ENCODE assay signal across 9 mouse cellular contexts in genomic region chr10:79638486-79639204, GRCm38 (mm10). TPM values are rescaled to one million over a fixed set of nuclear protein-coding genes. Genes with fewer than 3 reads are reported as not detected.
DNase-seq lines count a peak whose midpoint lies in the region; ATAC-seq lines count a peak whose summit lies in the region.
"Had no signal": no experiment of that assay in that cellular context is flagged by ENCODE, and none has a peak within 500 bp of the region (broad histone marks: within the 10 kb centered on the region; RNA-seq: fewer than 3 reads in every experiment).

No protein-coding gene starts in this region.

- no peak overlapping the region for H3K9ac ChIP-seq in forebrain, embryonic 11.5 days (ENCODE audit: low read length)

- peak overlapping the region; percentile 90; the same call in 1 of the 2 replicates for H3K4me2 ChIP-seq in forebrain, embryonic 11.5 days (ENCODE audit: low read depth, low read length, severe bottlenecking)

- no peak overlapping the region for H3K4me3 ChIP-seq in forebrain, embryonic 11.5 days (ENCODE audit: low read depth, low read length)
- H3K4me3 ChIP-seq: erythroblast, embryonic 14.5 days had no signal

- H3K36me3 ChIP-seq in forebrain, embryonic 11.5 days (ENCODE audit: control insufficient read depth, insufficient read depth, low read length), result no peaks in the 10 kb centered on the region

- no peak overlapping the region for H3K27ac ChIP-seq in forebrain, embryonic 11.5 days (ENCODE audit: low read depth, low read length)

- DNase-seq in adrenal gland, adult 2 months, result peak; percentile 58
- no peak for DNase-seq in adrenal gland, postnatal 4 days (ENCODE audit: low spot score in 2 of 2)
- DNase-seq in brain, adult 2 months (ENCODE audit: low read depth, low spot score), result peak; percentile 78
- peak; percentile 71 for DNase-seq in forebrain, embryonic 11.5 days (ENCODE audit: low spot score)
- peak; percentile 29 to 32 for DNase-seq in heart, postnatal 36 days
- DNase-seq in liver, result peak; percentile 23
- DNase-seq in retina, postnatal 1 day, result peak; percentile 76
- no peak for DNase-seq in natural killer cell, adult 2 months (ENCODE audit: low spot score in 2 of 2)

- H3K4me1 ChIP-seq in forebrain, embryonic 11.5 days (replicated peaks; ENCODE audit: control insufficient read depth, insufficient read depth, low read length), result peaks cover 8% of the 10 kb centered on the region; the same call in 1 of the 2 replicates

- intact Hi-C loops in heart, postnatal 36 days (cut with DNase I), result no loop called here

- 3% methylated on average over 23 of the region's 23 CpGs for WGBS in forebrain, embryonic 11.5 days

- ATAC-seq in forebrain, embryonic 11.5 days (replicated peaks; ENCODE audit: low FRiP score), result no peak

- H3K9me3 ChIP-seq in forebrain, embryonic 11.5 days (ENCODE audit: control insufficient read depth, low read length), result no peaks in the 10 kb centered on the region

- peaks cover 19% of the 10 kb centered on the region for H3K27me3 ChIP-seq in forebrain, embryonic 11.5 days (ENCODE audit: control insufficient read depth, insufficient read depth, low read length)

RNA-seq across cellular contexts. Expression of gene Shc2, which starts 0.9 kb away (rescaled TPM):
- total RNA-seq in adrenal gland, adult 2 months (2021), result 1 to 10 TPM; 2.0 to 6.7 TPM
- 4.8 and 9.1 TPM in 2 replicates for polyA plus RNA-seq in adrenal gland, adult 2 months (2012; rRNA removed)
- 10 to 100 TPM in 1 of 2 experiments, 1 to 10 TPM in 1; 8.9 to 13.3 TPM for total RNA-seq in adrenal gland, postnatal 4 days (2021)
- 9.4 and 9.9 TPM in 2 replicates for polyA plus RNA-seq in forebrain, embryonic 11.5 days (2014; fragmentation: Nextera tagmentation; extraction: Ambion mirVana)
- 1 to 10 TPM; 1.9 to 2.5 TPM for total RNA-seq in heart, postnatal 36 days (2021)
- polyA plus RNA-seq: erythroblast, embryonic 14.5 days had no signal

RNA-seq across cellular contexts. Expression of gene Odf3l2, which starts 6.9 kb away (rescaled TPM):
- total RNA-seq in adrenal gland, adult 2 months (2021), result not detected
- not detected in 2 replicates for polyA plus RNA-seq in adrenal gland, adult 2 months (2012; rRNA removed)
- not detected for total RNA-seq in adrenal gland, postnatal 4 days (2021)
- not detected in 2 replicates for polyA plus RNA-seq in forebrain, embryonic 11.5 days (2014; fragmentation: Nextera tagmentation; extraction: Ambion mirVana)
- not detected for total RNA-seq in heart, postnatal 36 days (2021)
- polyA plus RNA-seq: erythroblast, embryonic 14.5 days had no signal

RNA-seq across cellular contexts. Expression of gene C2cd4c, which starts 24.8 kb away (rescaled TPM):
- under 1 TPM; 0.10 to 0.14 TPM for total RNA-seq in adrenal gland, adult 2 months (2021)
- 0.12 and 0.25 TPM in 2 replicates for polyA plus RNA-seq in adrenal gland, adult 2 months (2012; rRNA removed)
- 1 to 10 TPM in 1 of 2 experiments, under 1 TPM in 1; 0.56 to 1.5 TPM for total RNA-seq in adrenal gland, postnatal 4 days (2021)
- polyA plus RNA-seq in forebrain, embryonic 11.5 days (2014; fragmentation: Nextera tagmentation; extraction: Ambion mirVana), result 0.04 and 0.09 TPM in 2 replicates
- under 1 TPM in 1 of 2 experiments, not detected in 1; 0.08 TPM for total RNA-seq in heart, postnatal 36 days (2021)
- polyA plus RNA-seq: erythroblast, embryonic 14.5 days had no signal

RNA-seq across cellular contexts. Expression of gene Madcam1, which starts 25.7 kb away (rescaled TPM):
- total RNA-seq in adrenal gland, adult 2 months (2021), result not detected
- polyA plus RNA-seq in adrenal gland, adult 2 months (2012; rRNA removed), result 0.46 TPM in 1 of 2 replicates, not detected in the other
- total RNA-seq in adrenal gland, postnatal 4 days (2021), result under 1 TPM; 0.28 to 0.64 TPM
- 0.59 and 0.83 TPM in 2 replicates for polyA plus RNA-seq in forebrain, embryonic 11.5 days (2014; fragmentation: Nextera tagmentation; extraction: Ambion mirVana)
- not detected for total RNA-seq in heart, postnatal 36 days (2021)
- polyA plus RNA-seq: erythroblast, embryonic 14.5 days had no signal

RNA-seq across cellular contexts. Expression of gene Tpgs1, which starts 30.5 kb away (rescaled TPM):
- 10 to 100 TPM; 29.5 to 40.7 TPM for total RNA-seq in adrenal gland, adult 2 months (2021)
- polyA plus RNA-seq in adrenal gland, adult 2 months (2012; rRNA removed), result 147 and 149 TPM in 2 replicates
- 10 to 100 TPM; 32.4 to 33.9 TPM for total RNA-seq in adrenal gland, postnatal 4 days (2021)
- polyA plus RNA-seq in forebrain, embryonic 11.5 days (2014; fragmentation: Nextera tagmentation; extraction: Ambion mirVana), result 59.7 and 65.2 TPM in 2 replicates
- 10 to 100 TPM; 18.1 to 19.9 TPM for total RNA-seq in heart, postnatal 36 days (2021)

Comparison
In these comparisons a context has a peak if more than half of its experiments do, and no peak if none do; other contexts are left out.
1. DNase-seq: peak in adrenal gland, adult 2 months (single experiment), brain, adult 2 months (single experiment), forebrain, embryonic 11.5 days (single experiment), heart, postnatal 36 days (2 of 2), liver (single experiment) and retina, postnatal 1 day (single experiment); none in adrenal gland, postnatal 4 days (0 of 2) and natural killer cell, adult 2 months (0 of 2).